Mouse (Mus musculus): ENCODE results near the gene Dmd. TPM values are rescaled to one million over a fixed set of nuclear protein-coding genes. Genes with fewer than 3 reads are reported as not detected.

The Dmd gene
- 1.1 and 4.8 TPM in 2 replicates for polyA plus RNA-seq (2012; rRNA removed; ENCODE audit: low replicate concordance)

DNA sequence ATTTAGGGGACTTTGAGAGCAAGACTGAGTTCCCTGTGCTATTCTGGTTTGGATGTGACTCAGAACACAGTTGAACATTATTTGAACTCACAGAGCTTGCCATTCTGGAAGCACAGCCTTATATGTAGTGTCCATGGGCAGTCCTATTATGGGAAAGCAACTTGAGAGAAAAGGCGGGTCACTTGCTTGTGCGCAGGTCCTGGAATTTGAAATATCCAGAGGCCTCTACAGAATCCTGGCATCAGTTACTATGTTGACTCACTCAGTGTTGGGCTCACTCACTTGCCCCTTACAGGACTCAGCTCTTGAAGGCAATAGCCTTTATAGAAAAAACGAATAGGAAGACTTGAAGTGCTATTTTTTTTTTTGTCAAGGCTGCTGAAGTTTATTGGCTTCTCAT lies at the start of gene Dmd:
TSS of gene Dmd (plus strand) at position 241 of the 400 bp plus-strand sequence.

DNA sequence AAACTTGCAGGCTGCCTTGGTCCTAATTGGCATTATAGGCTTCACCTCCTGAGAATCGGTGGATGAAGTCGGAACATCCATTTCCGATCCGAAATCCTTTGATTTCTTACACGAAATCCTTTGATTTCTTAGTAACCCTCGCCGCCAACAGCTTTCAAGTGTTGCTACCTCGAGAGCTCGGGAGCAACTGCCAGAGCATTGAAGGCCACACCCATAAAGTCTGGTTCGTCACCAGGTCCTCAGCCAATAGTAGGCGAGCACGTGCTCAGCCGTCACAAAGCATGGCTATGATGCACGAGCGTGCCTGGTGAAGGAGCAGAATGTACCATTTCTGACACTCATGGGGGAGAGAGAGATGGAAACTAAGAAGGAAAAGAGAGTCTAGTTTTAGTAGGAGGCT lies 538.9 kb downstream of the Dmd start, which contains the start of gene Tsga8:
TSS of gene Tsga8 (minus strand) at position 327 of the 400 bp plus-strand sequence.

DNA sequence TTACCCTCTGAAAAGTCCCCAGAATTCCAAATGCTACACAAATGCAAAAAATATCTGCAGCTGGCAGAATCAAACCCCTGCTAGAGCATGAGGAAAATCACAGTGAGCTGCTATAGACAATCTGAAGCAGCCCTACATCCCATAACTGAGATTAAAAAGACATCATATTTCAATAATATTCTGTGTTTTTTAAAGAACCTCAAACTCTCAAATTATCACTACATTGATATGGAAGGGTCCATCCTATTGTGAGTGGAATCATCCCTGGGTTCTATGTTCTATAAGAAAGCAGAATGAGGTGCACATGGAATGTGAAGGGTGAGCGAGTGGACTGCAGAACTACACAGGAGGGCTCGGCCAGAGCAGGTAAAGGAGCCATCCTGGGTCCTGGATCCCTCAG lies 2300.7 kb downstream of the Dmd start, which contains the start of gene Fthl17a:
TSS of gene Fthl17a (plus strand) at position 301 of the 400 bp plus-strand sequence.

Measured in duodenum, adult 2 months (tissue).